Mouse (Mus musculus): Measurements from ENCODE around the gene Hist1h4b. TPM values are rescaled to one million over a fixed set of nuclear protein-coding genes. Genes with fewer than 3 reads are reported as not detected.

The Hist1h4b gene
- total and polyA plus RNA-seq, 3 experiments, result 19.0 to 3,071 TPM; not detected in 1

- H3K36me3 ChIP-seq (ENCODE audit: control insufficient read depth in 1 of 2, insufficient read depth in 2 of 2, low read length in 2 of 2), result peaks cover 0 to 22% of the 10 kb centered on the region in 2 experiments; a peak in 2 of 4 replicates
- H3K79me2 ChIP-seq (ENCODE audit: control insufficient read depth, insufficient read depth, low read length, poor library complexity), result peaks cover 1% of the 10 kb centered on the region; the same call in 1 of the 2 replicates
- H3K4me1 ChIP-seq (ENCODE audit: control insufficient read depth in 1 of 2, insufficient read depth in 2 of 2, low read length in 2 of 2), result 0 out of 4 replicates have a peak, but pooled peaks cover 3% of the 10 kb centered on the region in 2 experiments
- peak overlapping the region; percentile 99 for H3K27ac ChIP-seq (ENCODE audit: control insufficient read depth, low read depth, low read length)
- peak overlapping the region; percentile 85 for H3K9ac ChIP-seq (ENCODE audit: control insufficient read depth, low read depth, low read length, poor library complexity, severe bottlenecking)
- no peaks in the 10 kb centered on the region for H3K9me3 ChIP-seq (replicated peaks; ENCODE audit: insufficient read depth, low read length)
- DNase-seq (ENCODE audit: low read depth, low spot score), result no peak
- peak overlapping the region; percentile 67 to 70 for H3K4me3 ChIP-seq (ENCODE audit: control insufficient read depth in 1 of 2, insufficient read depth in 1 of 2, low read depth in 2 of 2, low read length in 2 of 2)
- H3K27me3 ChIP-seq (ENCODE audit: control insufficient read depth in 1 of 2, insufficient read depth in 2 of 2, low read length in 2 of 2), result no peaks in the 10 kb centered on the region
- TF ChIP-seq MYB (IDR thresholded peaks at IDR 0.05; ENCODE audit: low read depth, low read length) (no peak), TCF12 (IDR thresholded peaks at IDR 0.05; ENCODE audit: low read depth, low read length) (no peak), KAT2A (conservative IDR thresholded peaks at IDR 0.05; ENCODE audit: low read depth, low read length) (no peak), MAZ (IDR thresholded peaks at IDR 0.05; ENCODE audit: low read depth, low read length) (no peak), MXI1 (IDR thresholded peaks at IDR 0.05; ENCODE audit: low read depth, low read length) (no peak)
Observed at GRCm38 (mm10) chr13:23740256-23740840, 16.5 kb upstream of the Hist1h4b start.

GRCm38 (mm10) chr13:23740910-23741309, 15.9 kb upstream of the Hist1h4b start:
- Histone ChIP-seq H3K9ac (ENCODE audit: control insufficient read depth, low read depth, low read length, poor library complexity, severe bottlenecking) (peak overlapping the region; percentile 70), H3K9me3 (replicated peaks; ENCODE audit: insufficient read depth, low read length) (no peaks in the 10 kb centered on the region), H3K4me3 (ENCODE audit: control insufficient read depth in 1 of 2, insufficient read depth in 1 of 2, low read depth in 2 of 2, low read length in 2 of 2) (peak overlapping the region; percentile 17 to 37; a peak in 3 of 4 replicates), H3K27ac (ENCODE audit: control insufficient read depth, low read depth, low read length) (peak overlapping the region; percentile 48; the same call in 1 of the 2 replicates), H3K4me1 (ENCODE audit: control insufficient read depth in 1 of 2, insufficient read depth in 2 of 2, low read length in 2 of 2) (0 out of 4 replicates have a peak, but pooled peaks cover 3% of the 10 kb centered on the region in 2 experiments), H3K27me3 (ENCODE audit: control insufficient read depth in 1 of 2, insufficient read depth in 2 of 2, low read length in 2 of 2) (no peaks in the 10 kb centered on the region), H3K79me2 (ENCODE audit: control insufficient read depth, insufficient read depth, low read length, poor library complexity) (peaks cover 1% of the 10 kb centered on the region; the same call in 1 of the 2 replicates), H3K36me3 (ENCODE audit: control insufficient read depth in 1 of 2, insufficient read depth in 2 of 2, low read length in 2 of 2) (peaks cover 0 to 26% of the 10 kb centered on the region in 2 experiments; a peak in 2 of 4 replicates)
- TF ChIP-seq ZNF384 (IDR thresholded peaks at IDR 0.05; ENCODE audit: low read depth, low read length), result no peak
- TF ChIP-seq GABPA (IDR thresholded peaks at IDR 0.05; ENCODE audit: low read depth, low read length), result no peak
- TF ChIP-seq RCOR1 (IDR thresholded peaks at IDR 0.05; ENCODE audit: low read depth, low read length), result no peak
- TF ChIP-seq HCFC1 (IDR thresholded peaks at IDR 0.05; ENCODE audit: low read depth, low read length), result no peak
- TF ChIP-seq UBTF (IDR thresholded peaks at IDR 0.05; ENCODE audit: borderline replicate concordance, insufficient read depth, low read depth, low read length), result no peak
- no peak for TF ChIP-seq KAT2A (conservative IDR thresholded peaks at IDR 0.05; ENCODE audit: low read depth, low read length)
- TF ChIP-seq GATA1 (IDR thresholded peaks at IDR 0.05; ENCODE audit: low read depth, low read length), result no peak
- no peak for TF ChIP-seq CHD2 (IDR thresholded peaks at IDR 0.05; ENCODE audit: low read length)
- no peak for TF ChIP-seq ZC3H11A (IDR thresholded peaks at IDR 0.05; ENCODE audit: low read depth, low read length)
- TF ChIP-seq POLR2A (IDR thresholded peaks at IDR 0.05; ENCODE audit: control insufficient read depth in 1 of 2, insufficient read depth in 1 of 2, low read depth in 1 of 2, low read length in 2 of 2, poor library complexity in 1 of 2), result no peak
- no peak for TF ChIP-seq POLR2AphosphoS2 (IDR thresholded peaks at IDR 0.05; ENCODE audit: low read length)
- DNase-seq (ENCODE audit: low read depth, low spot score), result peak; percentile 60

All from MEL (cell line).